Mouse (Mus musculus): Measurements from ENCODE around the gene Zfp280c.

Gene Zfp280c

GRCm38 (mm10) chrX:48594099-48594760 is at the start of gene Zfp280c:
Zfp280c (minus strand) TSS chrX:48594504.
- peak; percentile 80 for DNase-seq (ENCODE audit: low read depth, low spot score)

- peak; percentile 47 for DNase-seq (ENCODE audit: low read depth, low spot score)
These were observed 42.7 kb upstream of the Zfp280c start for GRCm38 (mm10) chrX:48637032-48637431.

GRCm38 (mm10) chrX:48624054-48624420 is 29.7 kb upstream of the Zfp280c start:
- DNase-seq (ENCODE audit: low read depth, low spot score): no peak

GRCm38 (mm10) chrX:48623379-48624053 is 29.2 kb upstream of the Zfp280c start, which contains the start of gene Slc25a14:
Slc25a14 (plus strand) TSS chrX:48623413.
- peak; percentile 85 for DNase-seq (ENCODE audit: low read depth, low spot score)

DNA sequence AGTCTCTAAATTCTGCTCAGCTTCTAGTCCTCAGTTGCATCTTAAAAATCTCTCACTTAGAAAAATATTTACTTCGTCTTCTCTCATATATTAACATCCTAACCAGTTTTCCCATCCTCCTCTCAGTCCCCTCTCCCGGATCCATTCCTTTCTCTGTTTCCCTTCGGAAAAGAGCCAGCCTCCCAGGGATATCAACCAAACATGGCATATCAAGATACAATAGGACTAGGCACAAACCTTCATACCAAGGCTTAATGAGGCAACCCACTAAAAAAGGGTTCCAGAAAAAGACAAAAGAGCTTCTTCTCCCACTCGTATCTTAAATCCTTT is 28.7 kb upstream of the Zfp280c start:
- no peak for DNase-seq (ENCODE audit: low read depth, low spot score)

GRCm38 (mm10) chrX:48604872-48605271 is 10.6 kb upstream of the Zfp280c start:
- no peak for DNase-seq (ENCODE audit: low read depth, low spot score)

GRCm38 (mm10) chrX:48596906-48597305 is 2.6 kb upstream of the Zfp280c start:
- DNase-seq (ENCODE audit: low read depth, low spot score): no peak

DNA sequence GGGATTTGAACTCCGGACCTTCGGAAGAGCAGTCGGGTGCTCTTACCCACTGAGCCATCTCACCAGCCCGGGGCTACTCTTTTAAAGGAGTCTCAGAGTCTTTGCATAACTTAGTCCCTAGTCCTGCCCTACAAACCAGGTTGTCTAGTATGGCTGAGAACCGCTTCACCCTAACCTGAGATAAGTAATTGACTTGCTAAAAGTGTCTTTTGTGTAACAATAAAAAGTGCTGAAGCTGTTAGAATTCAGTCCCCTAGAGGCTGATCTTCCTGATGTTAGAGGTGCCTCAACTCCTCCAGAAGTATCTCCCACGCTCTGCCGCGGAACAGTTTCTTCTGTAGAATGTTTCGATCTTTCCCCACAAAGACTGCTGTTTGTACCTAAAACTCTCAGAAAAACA is 1.7 kb upstream of the Zfp280c start:
- no peak for DNase-seq (ENCODE audit: low read depth, low spot score)

- peak; percentile 8 for DNase-seq (ENCODE audit: low read depth, low spot score)
These were observed 594 bp downstream of the Zfp280c start for GRCm38 (mm10) chrX:48593721-48594098.

DNA sequence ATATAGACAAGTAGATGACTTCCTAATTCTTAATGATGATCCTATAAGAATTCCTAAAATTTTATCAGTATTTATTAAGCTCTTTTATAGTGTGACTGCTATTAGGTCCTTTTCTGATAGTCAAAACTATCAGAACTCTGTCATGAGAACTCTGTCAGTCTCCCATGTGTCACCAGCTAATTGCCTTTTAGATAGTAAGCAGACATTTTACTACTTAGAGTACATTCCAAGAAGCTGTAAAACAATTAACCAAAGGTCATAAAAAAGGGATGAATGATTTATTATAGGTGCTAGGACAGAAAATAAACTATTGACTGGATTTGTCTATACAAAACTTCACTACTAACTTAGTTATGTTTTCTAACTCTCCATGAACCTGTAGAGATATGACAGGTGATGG is 11.0 kb downstream of the Zfp280c start:
- no peak for DNase-seq (ENCODE audit: low read depth, low spot score)

GRCm38 (mm10) chrX:48532175-48532574 is 62.1 kb downstream of the Zfp280c start:
- peak; percentile 79 for DNase-seq (ENCODE audit: low read depth, low spot score)

DNA sequence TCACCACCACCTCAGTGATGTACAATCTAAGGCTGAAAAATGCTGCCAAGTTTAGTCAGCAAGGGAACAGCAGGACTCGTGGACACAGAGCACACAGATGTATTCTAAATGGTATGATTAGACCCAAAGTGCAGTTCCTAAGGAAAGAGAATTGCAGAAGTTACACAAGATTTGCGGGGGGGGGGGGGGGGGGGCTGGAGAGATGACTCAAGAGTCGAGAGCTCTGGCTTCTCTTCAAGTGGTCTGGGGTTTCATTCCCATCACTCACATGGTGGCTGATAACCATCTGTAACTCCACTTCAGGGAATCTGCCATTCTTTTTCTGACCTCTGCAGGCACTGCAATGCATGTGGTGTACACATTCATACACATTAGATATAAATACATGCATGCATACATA is 67.9 kb downstream of the Zfp280c start:
- DNase-seq (ENCODE audit: low read depth, low spot score): no peak

- DNase-seq (ENCODE audit: low read depth, low spot score): no peak
These were observed 68.4 kb downstream of the Zfp280c start for GRCm38 (mm10) chrX:48525866-48526265.

GRCm38 (mm10) chrX:48525332-48525731 is 69.0 kb downstream of the Zfp280c start:
- no peak for DNase-seq (ENCODE audit: low read depth, low spot score)

DNA sequence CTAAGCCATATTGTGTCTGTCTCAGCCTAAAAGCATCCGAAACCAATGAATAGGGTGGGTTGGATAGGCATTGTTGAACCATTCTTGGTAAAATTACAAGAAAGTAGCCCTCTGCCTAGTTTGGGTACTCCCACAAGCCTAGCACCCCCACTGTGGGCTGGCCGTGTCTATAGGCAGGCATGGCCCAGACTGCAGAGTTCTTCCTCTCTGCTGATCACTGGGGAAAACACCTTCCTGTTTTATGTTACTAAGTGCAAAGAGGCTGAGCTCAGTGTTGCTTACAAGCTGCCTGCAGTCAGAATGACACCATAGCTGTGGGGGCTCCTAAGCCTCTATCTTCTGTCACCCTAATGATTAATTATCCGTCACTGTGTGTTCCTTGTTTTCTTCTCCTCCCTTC is 70.8 kb downstream of the Zfp280c start:
- peak; percentile 16 for DNase-seq (ENCODE audit: low read depth, low spot score)

GRCm38 (mm10) chrX:48521651-48522050 is 72.7 kb downstream of the Zfp280c start:
- no peak for DNase-seq (ENCODE audit: low read depth, low spot score)

- peak; percentile 20 for DNase-seq (ENCODE audit: low read depth, low spot score)
These were observed 74.7 kb downstream of the Zfp280c start for GRCm38 (mm10) chrX:48519549-48520085.

GRCm38 (mm10) chrX:48518808-48519548 is 75.3 kb downstream of the Zfp280c start, which contains the start of gene Rab33a:
Rab33a (plus strand) TSS chrX:48519285.
- DNase-seq (ENCODE audit: low read depth, low spot score): peak; percentile 47

- no peak for DNase-seq (ENCODE audit: low read depth, low spot score)
These were observed 76.0 kb downstream of the Zfp280c start for GRCm38 (mm10) chrX:48518211-48518807.

GRCm38 (mm10) chrX:48513824-48514223 is 80.5 kb downstream of the Zfp280c start:
- peak; percentile 50 for DNase-seq (ENCODE audit: low read depth, low spot score)

- peak; percentile 95 for DNase-seq (ENCODE audit: low read depth, low spot score)
These were observed 81.0 kb downstream of the Zfp280c start, which contains the start of gene Aifm1 for GRCm38 (mm10) chrX:48513166-48513807. Aifm1 (minus strand) TSS chrX:48513563.
